Mouse (Mus musculus) cerebral cortex, adult 2 months (tissue): ENCODE measurements around the gene Stat3.

Source experiments
- WGBS: fragments of 180-500 bp; shearing (Covaris S2); methylation state at CpG from one replicate; pipeline ENCODE4 v1.1.7; 2018; 5-methylcytosine and 5-hydroxymethylcytosine counted together

Gene Stat3

DNA sequence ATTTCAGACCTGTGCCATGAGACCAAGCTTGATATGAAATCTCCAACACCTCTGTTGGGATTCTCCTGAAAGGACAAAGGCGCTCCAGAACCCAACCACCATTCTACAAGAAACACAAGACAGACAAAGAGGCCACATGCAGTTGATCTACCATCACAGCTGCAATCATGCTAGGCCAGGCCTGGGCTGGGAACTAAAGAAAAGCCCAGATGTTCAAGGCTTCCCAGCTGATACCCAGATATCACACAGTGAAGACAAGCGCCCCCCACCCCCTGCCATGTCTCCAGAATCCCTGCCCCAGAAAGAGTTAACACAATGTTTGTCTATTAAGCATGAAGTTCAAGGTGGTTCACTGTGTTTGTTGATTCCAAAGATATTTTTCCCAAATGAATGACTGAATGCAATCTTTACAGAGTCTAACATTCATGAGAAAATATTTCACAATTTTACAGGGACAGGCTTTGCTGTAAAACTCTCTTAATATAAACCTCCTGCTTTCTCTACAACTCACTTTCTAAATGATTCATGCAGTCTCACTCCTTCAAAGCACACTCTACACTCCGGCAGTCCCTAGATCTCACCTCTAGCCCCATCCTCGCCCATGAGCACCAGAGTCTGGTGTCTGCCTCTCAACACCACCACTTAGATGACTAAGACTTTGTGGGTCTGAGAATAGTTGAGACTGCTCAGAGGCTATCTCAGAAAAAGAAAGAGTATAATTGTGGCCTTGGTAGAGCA lies 18.3 kb downstream of the Stat3 start:
- WGBS, result 85% methylated on average over 4 of the region's 4 CpGs

DNA sequence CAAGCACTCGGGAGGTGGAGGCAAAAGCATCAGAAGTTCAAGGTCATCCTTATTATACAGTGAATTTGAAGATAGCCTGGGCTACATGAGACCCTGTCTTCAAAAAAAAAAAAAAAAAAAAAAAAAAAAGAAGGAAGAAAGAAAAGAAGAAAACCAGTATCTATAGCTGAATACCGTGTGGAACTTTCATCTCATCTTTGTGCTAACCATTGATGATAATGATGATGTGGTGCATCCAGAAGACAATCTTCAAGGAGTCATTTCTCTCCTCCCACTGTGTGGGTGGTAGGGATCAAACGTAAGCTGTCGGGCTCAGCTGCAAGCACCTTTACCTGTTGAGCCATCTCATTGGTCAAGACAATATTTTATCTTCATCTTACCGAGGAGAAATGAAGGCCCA lies 21.3 kb downstream of the Stat3 start:
- WGBS, result 95% methylated on average over 5 of the region's 5 CpGs

DNA sequence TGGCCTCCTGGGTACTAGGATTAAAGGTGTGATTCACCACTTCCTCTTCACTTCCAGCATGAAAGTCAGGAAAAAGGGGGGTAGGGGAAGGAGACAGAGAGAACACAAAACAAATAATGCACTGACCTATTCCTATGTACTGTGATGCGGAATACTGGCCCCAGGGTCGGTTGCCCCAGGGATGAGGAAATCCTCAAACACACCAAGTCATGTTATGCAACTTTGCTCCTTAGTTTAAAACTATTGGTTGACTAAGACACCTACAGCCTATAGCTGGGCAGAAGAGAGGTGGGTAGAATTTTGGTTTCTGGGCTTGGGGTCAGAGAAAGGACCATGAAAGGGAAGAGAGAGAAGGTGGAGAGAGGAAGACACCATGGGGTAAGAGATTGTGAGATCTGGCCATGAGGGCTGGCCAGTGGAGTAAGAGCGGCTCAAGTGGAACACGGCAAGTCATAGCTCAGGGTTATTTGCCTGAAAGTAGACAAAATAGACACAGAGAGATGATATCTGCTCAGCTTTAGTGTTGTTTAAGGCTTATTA lies 22.8 kb downstream of the Stat3 start:
- 91% methylated on average over 4 of the region's 4 CpGs for WGBS

DNA sequence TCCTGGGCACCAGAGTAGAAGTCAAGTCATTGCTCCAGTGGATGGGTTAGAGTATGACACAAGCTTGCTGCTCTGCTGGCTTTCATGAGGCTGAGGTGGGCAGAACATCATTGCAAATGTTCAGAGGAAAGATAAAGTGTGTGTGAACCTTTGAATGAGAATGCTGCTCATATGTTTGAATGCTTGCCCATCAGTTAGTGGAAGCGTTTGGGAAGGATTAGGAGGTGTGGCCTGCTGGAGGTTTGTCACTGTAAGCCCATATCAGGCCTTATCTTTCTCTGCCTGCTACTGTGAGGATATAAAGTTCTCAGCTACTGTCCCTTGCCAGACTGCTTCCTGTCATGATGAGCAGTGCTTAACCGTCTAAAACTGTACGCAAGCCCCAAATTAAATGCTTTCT lies 24.3 kb downstream of the Stat3 start:
- WGBS, result 92% methylated on average over 3 of the region's 3 CpGs

DNA sequence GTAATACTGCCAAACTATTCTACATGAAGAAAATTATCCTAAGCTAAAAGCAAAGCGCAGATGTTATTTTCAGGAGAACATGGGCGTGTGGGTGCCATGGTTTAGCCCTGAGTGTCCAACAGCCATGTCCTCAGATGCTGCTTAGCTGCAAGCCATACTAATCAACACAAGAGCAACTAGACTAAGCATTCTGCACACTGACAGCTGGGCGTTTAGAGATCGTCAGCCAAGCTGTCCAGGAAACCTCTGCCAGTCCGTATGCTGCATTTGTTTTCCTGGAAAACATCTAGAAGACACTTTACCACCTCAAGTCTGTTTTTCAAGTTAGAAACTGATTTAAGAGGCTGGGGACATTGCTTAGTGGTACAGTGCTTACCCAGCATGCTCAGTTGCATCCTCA lies 24.9 kb downstream of the Stat3 start:
- 48% methylated on average over 5 of the region's 5 CpGs for WGBS

DNA sequence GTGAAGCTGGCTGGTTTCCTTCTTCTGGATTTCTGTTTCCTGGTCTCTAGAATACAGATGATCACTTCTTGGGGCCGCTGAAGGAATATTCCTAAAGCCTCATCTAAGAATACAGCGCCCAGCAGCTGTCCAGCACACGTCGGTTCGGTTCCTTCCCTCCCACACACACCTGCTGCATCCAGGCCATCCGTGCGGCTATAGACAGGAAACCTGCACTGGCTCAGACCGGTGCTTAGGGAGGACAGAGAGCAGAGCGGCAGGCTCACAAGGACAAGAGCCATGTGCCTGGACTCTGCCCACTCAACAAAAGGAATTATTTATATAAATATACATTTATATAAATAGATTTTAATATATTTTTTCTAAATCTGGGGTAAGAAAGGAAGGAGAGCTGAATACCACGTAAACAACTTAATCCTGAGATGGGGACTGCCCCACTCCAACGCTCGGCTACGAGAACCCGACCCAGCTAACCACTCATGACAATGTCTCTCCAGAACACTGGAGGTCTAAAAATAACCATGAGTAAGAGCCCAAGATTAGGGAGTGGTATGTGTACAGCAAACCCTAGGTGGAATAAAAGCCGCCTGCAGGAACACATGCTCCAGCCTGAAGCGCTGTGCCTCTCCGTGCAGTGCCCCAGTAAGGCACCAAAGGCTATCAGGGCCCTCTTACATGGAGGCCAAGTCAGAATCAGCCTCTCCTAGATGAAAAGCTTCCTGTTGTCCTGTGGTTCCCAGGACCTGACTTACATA lies 26.8 kb downstream of the Stat3 start:
- 67% methylated on average over 17 of the region's 17 CpGs for WGBS

DNA sequence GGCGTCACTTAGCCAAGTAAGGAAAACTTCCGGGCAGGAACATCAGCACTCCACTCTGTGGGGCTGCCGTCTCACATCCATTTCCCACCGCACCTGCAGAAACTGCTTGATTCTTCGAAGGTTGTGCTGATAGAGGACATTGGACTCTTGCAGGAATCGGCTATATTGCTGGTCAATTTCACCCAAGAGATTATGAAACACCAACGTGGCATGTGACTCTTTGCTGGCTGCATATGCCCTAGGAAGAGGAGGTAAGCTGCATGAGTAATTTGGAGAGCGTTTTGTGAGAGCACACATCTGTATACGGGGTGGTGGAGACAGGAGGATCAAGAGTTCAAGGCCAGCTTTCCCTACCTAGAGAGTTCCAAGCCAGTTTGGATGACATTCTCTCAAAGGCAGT lies 30.8 kb downstream of the Stat3 start:
- 94% methylated on average over 9 of the region's 9 CpGs for WGBS

DNA sequence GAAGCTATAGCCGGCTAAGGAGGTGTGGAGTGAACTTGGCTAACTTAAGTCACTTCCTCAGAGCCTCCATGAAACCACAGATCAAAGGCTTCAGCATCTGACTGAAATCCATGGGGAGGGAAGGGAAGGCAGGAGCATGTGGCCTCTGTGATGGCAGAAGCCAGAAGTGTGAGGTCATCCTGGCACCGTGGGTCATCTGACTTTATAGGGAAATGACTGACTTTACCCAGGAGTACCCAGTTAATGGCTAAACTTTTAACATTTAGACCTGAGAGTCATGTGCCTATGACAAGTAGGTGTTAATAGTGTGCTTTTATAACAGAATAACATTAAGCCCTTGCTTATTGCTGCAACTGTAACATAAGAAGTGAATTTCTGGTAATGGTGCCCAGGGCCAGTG lies 31.2 kb downstream of the Stat3 start:
- WGBS, result 79% methylated on average over 2 of the region's 2 CpGs

DNA sequence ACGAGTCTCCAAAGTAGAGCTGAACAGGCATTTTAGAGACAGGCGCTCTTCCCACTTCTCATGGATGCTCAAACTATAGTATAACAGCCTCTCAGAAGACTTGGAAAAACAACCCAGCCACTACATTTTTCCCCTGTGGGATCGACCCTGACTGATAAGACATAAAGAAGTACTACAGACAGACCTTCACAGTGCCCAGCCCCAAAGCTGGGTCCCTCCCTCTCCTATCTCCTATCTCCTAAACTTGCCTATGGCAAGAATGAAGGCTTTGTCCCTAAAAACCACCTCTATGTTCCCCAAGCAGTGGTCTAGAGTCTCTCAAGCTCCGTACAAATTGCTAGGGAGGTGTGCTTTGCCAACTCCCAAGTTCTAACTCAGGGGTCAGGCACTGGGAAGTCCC lies 32.5 kb downstream of the Stat3 start:
- WGBS, result 91% methylated on average over 4 of the region's 4 CpGs

DNA sequence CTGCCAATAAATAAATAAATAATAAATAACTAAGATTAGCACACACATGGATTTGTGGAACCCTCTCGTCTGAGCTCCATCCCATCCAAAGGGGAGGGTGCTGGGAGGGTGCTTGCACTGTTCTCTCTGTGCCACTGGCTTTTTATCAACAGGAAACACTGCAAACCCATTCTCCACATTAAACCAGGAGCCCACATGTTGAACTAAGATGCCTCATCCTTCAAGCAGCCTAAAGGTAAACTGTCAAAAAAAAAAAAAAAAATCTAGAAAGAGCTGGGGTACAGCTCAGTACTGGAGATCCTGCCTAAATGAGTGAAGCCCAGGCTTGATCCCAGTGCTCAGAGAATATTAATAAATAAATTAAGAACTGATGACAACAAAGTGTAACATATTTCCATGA lies 33.4 kb downstream of the Stat3 start:
- WGBS, result 66% methylated on average over 1 of the region's 1 CpGs

DNA sequence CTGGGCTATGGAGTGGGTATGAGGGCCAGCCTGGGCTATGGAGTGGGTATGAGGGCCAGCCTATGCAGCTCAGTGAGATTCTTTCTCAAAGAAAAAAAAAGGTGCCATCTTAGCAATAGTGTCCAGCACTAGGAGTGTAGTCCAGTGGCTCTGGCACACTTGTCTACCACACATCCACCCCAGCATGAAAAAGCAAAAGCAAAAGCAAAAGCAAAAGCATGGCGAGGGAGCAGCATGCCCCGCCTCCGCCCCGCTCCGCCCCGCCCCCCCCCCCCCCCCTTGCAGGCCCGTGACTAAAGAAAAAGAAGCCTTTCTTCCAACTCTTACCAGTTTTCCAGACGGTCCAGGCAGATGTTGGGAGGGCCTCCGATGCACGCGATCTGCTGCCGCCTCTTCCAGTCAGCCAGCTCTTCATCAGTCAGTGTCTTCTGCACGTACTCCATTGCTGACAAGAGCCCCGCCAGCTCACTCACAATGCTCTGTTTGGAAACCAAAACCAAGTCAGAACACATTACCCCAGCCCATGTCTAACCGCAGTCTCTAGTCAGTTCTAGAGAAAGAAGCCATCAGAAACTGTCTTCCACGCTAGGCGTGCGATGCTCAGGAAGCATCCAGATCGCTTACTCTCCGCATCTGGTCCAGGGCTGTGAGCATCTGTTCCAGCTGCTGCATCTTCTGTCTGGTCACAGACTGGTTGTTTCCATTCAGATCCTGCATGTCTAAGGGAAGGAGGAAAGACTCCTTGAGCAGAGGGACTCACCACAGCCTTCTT lies 34.6 kb downstream of the Stat3 start:
- 80% methylated on average over 20 of the region's 20 CpGs for whole genome bisulfite sequencing

DNA sequence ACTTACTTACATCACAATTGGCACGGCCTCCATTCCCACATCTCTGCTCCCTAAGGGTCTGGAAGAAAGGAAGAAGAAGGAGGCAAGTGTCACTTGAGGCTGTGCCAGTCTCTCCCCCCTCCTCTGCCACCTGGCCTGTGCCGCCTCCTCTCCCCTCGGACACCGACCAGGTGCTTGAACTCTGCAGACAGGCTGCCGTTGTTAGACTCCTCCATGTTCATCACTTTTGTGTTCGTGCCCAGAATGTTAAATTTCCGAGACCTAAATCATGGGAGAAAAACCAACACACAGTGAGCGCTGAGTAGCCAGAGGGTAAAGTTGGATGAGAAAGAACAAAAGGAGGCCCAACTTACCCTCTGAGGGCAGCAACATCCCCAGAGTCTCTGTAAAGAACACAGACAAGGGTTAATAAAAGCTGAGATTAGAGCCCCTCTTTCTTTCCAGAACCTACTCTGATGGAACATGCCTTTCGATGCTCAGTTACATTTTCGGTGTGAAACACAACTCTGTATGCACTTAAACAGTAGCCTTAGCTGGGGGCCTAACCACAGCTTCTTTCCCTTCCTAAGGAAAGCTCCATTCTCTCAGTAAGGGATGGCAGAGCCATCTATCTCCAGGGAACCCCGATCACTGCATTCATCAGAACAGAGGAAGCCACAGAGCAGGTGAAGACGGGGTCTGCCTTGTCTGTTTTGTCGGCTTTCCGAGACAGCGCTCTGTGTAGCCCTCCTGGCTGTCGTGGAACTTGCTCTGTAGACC lies 40.7 kb downstream of the Stat3 start:
- WGBS, result 75% methylated on average over 16 of the region's 16 CpGs

DNA sequence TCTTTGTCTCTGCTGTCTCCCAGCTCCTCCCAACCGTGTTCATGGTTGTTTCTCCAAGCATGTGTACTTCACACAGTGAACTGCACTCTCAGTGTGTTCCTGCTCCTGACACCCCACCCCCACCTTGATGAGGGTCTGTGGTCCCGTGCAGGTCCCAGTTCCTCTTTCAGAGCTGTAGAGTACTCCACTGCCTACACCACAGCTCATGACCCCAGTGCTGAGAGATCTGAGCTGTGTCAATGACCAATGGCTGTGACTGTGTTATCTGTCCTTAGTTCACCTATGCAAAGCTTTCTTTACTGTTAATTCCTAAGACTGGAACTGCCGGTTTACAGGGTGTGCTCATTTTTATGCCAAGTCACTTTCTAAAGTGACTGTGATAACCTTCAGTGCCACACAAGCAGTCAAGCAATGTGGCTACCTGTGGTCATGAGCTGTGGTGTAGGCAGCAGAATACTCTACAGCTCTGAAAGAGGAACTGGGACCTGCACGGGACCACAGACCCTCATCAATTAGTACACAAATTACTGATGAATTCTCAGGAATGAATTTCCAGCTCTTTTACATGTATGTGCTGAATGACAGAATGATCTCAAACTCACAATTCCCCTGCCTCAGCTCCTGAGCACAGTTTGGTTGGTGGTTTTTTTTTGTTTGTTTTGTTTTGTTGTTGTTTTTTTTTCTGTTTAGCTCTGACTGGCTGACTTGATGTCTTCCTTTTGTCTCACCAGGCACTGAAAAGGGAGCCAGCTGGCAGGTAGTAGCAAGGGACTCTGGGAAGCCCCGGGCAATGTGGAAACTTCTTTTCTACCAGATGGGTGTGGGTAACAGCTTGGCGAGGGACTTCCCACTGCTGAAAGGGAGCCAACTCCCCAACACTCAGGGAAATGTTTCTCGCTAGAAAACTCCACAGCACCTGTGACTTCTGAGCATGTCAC lies 41.8 kb downstream of the Stat3 start:
- 52% methylated on average over 7 of the region's 7 CpGs for WGBS

DNA sequence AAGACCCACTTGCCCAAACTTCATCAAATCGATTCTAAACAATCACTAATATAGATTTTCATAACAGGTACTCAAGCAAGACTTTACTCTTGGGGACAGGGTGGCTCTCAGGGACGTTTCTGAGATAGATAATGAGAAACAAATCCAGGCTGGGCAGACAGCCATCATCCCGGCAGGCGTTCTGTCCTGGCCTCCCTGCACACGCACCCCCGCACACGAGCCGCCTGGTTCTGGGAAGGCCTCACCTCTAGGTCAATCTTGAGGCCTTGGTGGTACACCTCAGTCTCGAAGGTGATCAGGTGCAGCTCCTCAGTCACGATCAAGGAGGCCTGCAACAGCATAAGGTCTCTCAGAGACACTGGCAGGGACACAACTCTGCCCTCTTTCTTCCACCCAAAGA lies 43.3 kb downstream of the Stat3 start:
- WGBS, result 75% methylated on average over 10 of the region's 10 CpGs

DNA sequence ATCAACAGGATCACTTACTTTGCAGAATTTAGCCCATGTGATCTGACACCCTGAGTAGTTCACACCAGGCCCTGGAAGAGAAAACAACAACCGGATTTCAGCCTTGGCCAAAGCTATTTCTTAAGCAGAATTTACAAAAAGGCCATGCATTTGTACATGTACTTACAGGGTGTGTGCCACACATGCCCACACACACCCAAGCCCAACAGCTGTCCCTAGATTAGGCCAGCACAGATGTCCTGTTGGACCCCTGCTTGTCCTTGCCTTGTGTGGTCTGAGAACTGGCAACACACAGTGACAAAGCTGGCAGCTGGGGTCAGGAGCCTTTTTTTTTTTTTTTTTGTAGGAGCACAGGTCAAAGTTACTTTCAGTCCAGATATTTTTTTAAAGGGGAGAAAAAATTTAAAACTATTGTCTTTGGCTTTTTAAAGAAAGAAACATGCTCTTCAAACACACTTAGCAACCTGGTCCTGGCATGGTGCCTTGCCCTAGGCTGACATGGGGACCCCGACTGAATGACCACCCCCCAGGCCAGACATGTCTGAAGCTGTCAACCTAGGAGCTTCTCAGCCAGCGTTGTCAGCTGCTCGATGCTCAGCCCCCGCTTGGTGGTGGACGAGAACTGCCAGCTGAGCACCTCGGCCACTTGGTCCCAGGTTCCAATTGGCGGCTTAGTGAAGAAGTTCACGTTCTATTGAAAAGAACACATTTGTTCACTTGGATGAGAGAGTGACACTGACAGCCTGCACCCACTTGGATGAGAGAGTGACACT lies 45.0 kb downstream of the Stat3 start:
- WGBS, result 72% methylated on average over 9 of the region's 9 CpGs

DNA sequence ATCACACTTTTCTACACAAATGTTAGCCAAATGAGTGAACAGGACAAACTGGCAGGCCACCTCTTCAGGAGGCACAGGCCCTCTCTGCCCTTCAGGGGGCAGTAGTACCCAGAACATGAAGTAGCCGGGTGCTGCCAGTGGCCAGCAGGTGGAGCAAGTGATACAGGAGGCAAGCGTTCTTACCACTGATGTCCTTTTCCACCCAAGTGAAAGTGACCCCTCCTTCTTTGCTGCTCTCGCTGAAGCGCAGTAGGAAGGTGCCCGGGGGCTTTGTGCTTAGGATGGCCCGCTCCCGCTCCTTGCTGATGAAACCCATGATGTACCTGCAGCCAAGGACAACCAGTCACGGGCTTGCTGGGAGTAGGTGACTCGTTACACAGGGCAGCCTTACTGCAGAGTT lies 45.9 kb downstream of the Stat3 start:
- WGBS, result 37% methylated on average over 9 of the region's 9 CpGs

DNA sequence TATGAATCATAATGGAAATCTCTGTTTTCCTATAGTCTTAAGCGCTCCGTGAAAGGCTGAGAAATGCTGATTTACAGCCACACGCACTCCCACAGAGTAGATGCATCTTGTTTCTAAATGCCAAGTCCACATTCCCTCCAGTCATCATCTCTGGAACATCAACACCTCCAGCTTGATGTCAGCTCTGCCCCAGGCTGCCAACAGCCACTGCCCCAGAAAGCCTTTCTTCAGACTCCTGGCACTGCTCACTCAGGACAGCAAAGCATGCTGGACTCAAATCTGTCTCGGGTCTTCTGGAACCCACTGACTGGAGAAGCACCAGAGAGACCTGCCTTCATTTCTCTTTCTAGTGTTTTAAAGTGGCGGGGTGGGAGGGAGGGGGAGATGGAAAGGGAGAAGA lies 46.9 kb downstream of the Stat3 start:
- 67% methylated on average over 5 of the region's 5 CpGs for WGBS

DNA sequence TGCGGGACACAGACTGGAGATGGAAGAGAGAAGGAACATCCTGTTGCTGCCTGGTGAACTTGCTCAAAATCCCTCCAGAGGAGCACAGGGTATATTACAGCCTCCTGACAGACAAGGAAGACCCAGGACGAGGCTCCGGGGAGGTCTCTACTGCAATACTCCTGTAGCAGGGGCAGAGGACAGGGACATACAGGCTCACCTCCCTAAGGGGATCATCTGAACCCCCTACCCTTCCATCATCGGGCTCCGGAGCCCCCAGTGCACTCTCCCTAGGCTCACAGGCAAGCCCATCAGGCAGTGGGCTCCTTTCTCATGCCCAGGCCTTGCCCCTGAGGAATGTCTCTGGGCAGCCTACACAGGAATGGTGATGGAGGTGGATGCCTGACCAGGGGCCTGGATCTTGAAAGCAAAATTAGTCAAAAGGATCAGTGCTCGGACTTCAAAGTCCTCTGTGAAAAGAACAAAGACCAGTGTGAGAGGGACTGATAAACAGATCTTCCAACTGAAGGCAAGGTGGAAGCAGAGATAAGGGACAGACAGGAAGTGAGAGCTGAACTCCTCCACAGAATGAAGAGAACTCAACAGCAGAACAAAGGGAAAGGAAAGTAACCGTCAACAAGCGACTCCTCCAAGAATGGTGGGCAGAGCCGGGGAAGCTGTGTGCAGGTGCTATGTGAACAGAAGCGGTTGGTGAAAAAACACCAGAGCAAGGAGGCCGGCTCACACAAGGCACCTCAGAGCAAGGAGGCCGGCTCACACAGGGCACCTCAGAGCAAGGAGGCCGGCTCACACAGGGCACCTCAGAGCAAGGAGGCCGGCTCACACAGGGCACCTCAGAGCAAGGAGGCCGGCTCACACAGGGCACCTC lies 47.9 kb downstream of the Stat3 start:
- WGBS, result 78% methylated on average over 15 of the region's 15 CpGs

DNA sequence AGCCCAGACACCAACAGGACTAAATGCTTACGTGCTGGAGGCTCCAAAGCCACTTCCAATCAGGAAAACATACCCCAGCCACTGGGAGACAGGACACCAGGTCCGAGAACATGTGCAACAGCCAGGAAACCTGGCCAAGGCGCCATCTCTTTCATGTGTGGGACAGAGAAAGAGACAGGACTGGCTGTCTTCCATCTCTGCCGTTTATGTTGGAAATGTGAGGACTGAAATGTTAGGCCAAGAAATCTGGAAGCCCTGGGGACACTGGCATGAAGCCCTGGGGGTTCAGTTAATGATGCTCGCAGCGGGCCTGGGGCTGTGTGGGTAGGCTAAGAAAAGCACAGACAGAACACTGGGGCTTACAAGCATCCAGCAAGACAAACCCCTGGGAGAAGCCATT lies 48.9 kb downstream of the Stat3 start:
- WGBS, result 63% methylated on average over 6 of the region's 6 CpGs
